Mouse (Mus musculus) left cerebral cortex, postnatal 14 days (tissue): Measurements from ENCODE around the gene Triap1. TPM values are rescaled to one million over a fixed set of nuclear protein-coding genes. Genes with fewer than 3 reads are reported as not detected.

Experiments
- DNase-seq, 2 experiments: peaks; one replicate each; pipeline ENCODE4 v3.0.0; 2021 to 2022; ENCODE audit warnings: low spot score in 2 of 2, mixed read lengths in 1 of 2
- intact Hi-C: fragments of 180-260 bp; cut with DNase I; formaldehyde crosslinking; loops from one replicate; pipeline ENCODE4 v1.15.1; 2025
- total RNA-seq, 2 experiments: library from RNA; stranded (reverse); gene quantifications; 2 replicates each; pipeline ENCODE4 v1.2.3; 2021

Gene Triap1
- total RNA-seq, 2 experiments from 2014 or later, result 28.2 to 32.4 TPM

GRCm38 (mm10) chr5:115327610-115328548 lies 13.1 kb upstream of the Triap1 start:
- DNase-seq, result peak in 1 of 2 experiments; percentile 31
- intact Hi-C loops, result no loop called here

- intact Hi-C loops, result no loop called here
- DNase-seq, result no peak
These were observed 10.1 kb upstream of the Triap1 start for GRCm38 (mm10) chr5:115330955-115331354.

GRCm38 (mm10) chr5:115333626-115334025 lies 7.4 kb upstream of the Triap1 start:
- intact Hi-C loops, result no loop called here
- DNase-seq, result no peak

- intact Hi-C loops, result loop anchor here (5.0 kb wide), 1 partner anchor 38 kb away; the partner anchor contains the start of gene Dynll1
- DNase-seq, result no peak
These were observed 1.0 kb upstream of the Triap1 start for GRCm38 (mm10) chr5:115340007-115340406.

GRCm38 (mm10) chr5:115341314-115342165 lies 515 bp downstream of the Triap1 start:
- no peak for DNase-seq
- intact Hi-C loops, result loop anchor here (5.0 kb wide), 1 partner anchor 39 kb away; the partner anchor contains the start of gene Dynll1

- intact Hi-C loops, result no loop called here
- peak; percentile 75 to 82 for DNase-seq
These were observed 6.5 kb downstream of the Triap1 start for GRCm38 (mm10) chr5:115347564-115347963.

- peak; percentile 99 for DNase-seq
- intact Hi-C loops, result no loop called here
These were observed 7.7 kb downstream of the Triap1 start, which contains the start of gene Cox6a1 for GRCm38 (mm10) chr5:115348546-115349224. Gene Cox6a1 (minus strand): TSS chr5:115348981.

GRCm38 (mm10) chr5:115349225-115349555 lies 8.2 kb downstream of the Triap1 start:
- intact Hi-C loops, result no loop called here
- no peak for DNase-seq

GRCm38 (mm10) chr5:115351348-115351747 lies 10.3 kb downstream of the Triap1 start:
- intact Hi-C loops, result no loop called here
- DNase-seq, result no peak

- intact Hi-C loops, result no loop called here
- no peak for DNase-seq
These were observed 14.0 kb downstream of the Triap1 start for GRCm38 (mm10) chr5:115355070-115355469.

- intact Hi-C loops, result loop anchor here (2.0 kb wide), 1 partner anchor 82 kb away; no protein-coding TSS in a partner anchor
- peak; percentile 71 to 81 for DNase-seq
These were observed 17.8 kb downstream of the Triap1 start for GRCm38 (mm10) chr5:115358872-115359271.

GRCm38 (mm10) chr5:115359438-115359837 lies 18.4 kb downstream of the Triap1 start:
- no peak for DNase-seq
- intact Hi-C loops, result loop anchor here (2.0 kb wide), 1 partner anchor 81 kb away; no protein-coding TSS in a partner anchor

GRCm38 (mm10) chr5:115359851-115360372 lies 18.9 kb downstream of the Triap1 start:
- intact Hi-C loops, result loop anchor here (2.0 kb wide), 1 partner anchor 81 kb away; no protein-coding TSS in a partner anchor

GRCm38 (mm10) chr5:115362216-115362615 lies 21.2 kb downstream of the Triap1 start:
- DNase-seq, result no peak
- intact Hi-C loops, result no loop called here

More at GRCm38 (mm10) chr5:115359851-115360372, 18.9 kb downstream of the Triap1 start:
- no peak for DNase-seq

GRCm38 (mm10) chr5:115362819-115363714 lies 22.0 kb downstream of the Triap1 start:
- peak; percentile 59 to 85 for DNase-seq

GRCm38 (mm10) chr5:115364782-115365181 lies 23.8 kb downstream of the Triap1 start:
- intact Hi-C loops, result no loop called here
- no peak for DNase-seq

More at GRCm38 (mm10) chr5:115362819-115363714, 22.0 kb downstream of the Triap1 start:
- intact Hi-C loops, result no loop called here

GRCm38 (mm10) chr5:115371736-115372135 lies 30.7 kb downstream of the Triap1 start:
- DNase-seq, result no peak
- intact Hi-C loops, result no loop called here
